Mouse (Mus musculus): Measurements from ENCODE around the gene Brca1. TPM values are rescaled to one million over a fixed set of nuclear protein-coding genes. Genes with fewer than 3 reads are reported as not detected.
A peak's percentile ranks its signal among the peaks of the same experiment; 100 is the strongest.
"Not testable (repeated sequence)": the region's sequence is repeated elsewhere in the genome, so short reads cannot be mapped to it uniquely, and the experiment has no call there.

Gene Brca1
- 1 to 10 TPM in 1 of 2 experiments, under 1 TPM in 1; 0.84 to 1.3 TPM for total RNA-seq (2021)
- polyA plus RNA-seq (2012; rRNA removed), result 0.11 and 0.20 TPM in 2 replicates
- long read RNA-seq, result 0 reads

GRCm38 (mm10) chr11:101551751-101552475 is at the start of gene Brca1, which contains the start of gene Nbr1:
Gene Brca1, minus strand, starts transcription at chr11:101551955.
Gene Nbr1, plus strand, starts transcription at chr11:101552149.
- DNase-seq, result peak; percentile 94

DNA sequence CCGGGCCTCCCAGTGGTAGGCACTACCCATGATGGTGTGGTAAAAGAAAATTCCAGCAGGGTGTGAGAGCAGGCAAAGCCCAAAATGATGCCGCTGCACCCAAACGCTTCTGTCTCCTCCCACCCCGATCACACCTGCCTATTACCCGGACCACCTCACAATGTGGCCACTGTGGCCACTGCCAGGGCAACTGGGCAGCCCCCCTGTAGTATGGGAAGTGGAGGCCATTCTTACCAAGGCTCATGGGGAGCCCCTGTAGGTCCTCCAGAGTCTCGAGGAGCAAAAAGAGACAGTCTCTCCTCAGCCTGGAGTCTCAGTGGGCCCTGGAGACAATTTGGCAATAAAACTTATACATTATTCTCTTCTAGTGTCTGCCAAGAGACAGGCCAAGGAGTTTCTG is 47.4 kb upstream of the Brca1 start, which contains the start of gene Gm11634:
Gene Gm11634 (minus strand): TSS at position 101 of the 400 bp plus-strand sequence.
- DNase-seq, result no peak

DNA sequence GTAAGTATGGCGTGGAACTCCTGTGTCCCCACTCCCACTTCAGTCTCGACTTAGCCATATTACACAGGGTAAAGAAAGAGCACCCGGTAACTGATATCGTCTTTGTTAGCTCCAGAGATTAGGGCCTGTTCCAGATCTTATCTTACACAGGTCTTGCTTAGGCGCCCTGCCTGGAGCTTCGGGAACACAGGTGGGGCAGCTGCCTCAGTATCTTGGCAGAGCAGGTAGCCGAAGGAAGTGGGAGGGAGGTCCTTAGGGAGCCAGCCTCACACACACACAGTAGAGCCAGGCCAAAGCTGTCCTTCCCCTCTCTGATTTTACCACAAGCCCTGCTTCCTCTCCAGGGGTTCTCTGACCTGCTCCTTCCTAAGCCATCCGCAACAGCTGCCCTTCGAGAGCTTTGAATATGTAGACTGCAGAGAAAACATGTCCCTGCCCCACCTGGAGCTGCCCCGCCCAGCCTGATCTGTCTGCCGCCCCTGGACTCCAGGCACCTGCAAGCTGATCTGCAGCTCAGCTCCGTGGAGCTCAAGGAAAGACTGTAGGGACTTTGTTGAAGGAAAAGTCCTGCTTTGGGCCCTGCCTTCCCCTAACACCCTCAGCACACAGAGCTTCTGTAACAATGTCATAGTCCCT is 38.4 kb upstream of the Brca1 start:
- no peak for DNase-seq

GRCm38 (mm10) chr11:101589444-101589843 is 37.7 kb upstream of the Brca1 start:
- peak; percentile 51 for DNase-seq

DNA sequence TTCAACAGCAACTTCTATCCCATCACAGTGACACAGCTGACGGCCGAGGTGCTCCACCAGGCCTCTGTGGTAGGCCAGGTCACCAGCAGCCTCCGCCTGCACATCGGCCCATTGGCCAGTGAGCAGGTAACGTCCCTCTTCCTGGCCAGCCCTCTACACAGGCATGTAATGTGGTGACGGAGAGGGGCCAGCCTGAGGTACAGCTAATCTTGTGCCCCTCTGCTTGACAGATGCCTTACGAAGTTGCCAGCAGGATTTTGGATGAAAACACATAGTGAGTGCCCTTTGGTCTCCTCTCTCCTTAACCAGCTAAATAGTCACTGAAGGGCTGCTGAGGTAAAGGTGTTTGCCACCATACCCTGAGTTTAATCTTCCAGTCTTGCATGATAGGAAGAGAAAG is 37.1 kb upstream of the Brca1 start:
- DNase-seq, result no peak

GRCm38 (mm10) chr11:101587676-101588075 is 35.9 kb upstream of the Brca1 start:
- no peak for DNase-seq

GRCm38 (mm10) chr11:101585805-101586204 is 34.0 kb upstream of the Brca1 start:
- DNase-seq, result no peak

- not testable (repeated sequence) for DNase-seq
These were observed 33.3 kb upstream of the Brca1 start for GRCm38 (mm10) chr11:101585031-101585430.

DNA sequence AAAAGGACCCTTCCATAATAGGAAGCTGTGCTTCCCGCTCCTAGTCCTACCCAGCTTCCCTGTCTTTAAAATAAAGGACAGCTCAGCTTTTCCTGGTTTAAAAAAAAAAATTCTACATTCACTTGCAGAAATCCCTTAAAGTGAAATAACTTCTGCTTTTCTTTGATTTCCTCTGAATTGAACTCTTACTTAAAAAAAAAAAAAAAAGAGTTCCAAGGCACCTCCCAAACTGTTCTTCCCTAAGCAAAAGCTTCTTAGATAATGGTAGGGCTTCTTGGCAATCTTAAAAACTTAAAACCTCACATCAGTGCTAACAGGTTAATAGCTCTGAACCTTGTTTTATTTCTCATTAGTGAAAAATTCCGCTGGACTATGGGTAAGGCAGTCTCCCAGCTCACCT is 31.4 kb upstream of the Brca1 start:
- DNase-seq, result no peak

DNA sequence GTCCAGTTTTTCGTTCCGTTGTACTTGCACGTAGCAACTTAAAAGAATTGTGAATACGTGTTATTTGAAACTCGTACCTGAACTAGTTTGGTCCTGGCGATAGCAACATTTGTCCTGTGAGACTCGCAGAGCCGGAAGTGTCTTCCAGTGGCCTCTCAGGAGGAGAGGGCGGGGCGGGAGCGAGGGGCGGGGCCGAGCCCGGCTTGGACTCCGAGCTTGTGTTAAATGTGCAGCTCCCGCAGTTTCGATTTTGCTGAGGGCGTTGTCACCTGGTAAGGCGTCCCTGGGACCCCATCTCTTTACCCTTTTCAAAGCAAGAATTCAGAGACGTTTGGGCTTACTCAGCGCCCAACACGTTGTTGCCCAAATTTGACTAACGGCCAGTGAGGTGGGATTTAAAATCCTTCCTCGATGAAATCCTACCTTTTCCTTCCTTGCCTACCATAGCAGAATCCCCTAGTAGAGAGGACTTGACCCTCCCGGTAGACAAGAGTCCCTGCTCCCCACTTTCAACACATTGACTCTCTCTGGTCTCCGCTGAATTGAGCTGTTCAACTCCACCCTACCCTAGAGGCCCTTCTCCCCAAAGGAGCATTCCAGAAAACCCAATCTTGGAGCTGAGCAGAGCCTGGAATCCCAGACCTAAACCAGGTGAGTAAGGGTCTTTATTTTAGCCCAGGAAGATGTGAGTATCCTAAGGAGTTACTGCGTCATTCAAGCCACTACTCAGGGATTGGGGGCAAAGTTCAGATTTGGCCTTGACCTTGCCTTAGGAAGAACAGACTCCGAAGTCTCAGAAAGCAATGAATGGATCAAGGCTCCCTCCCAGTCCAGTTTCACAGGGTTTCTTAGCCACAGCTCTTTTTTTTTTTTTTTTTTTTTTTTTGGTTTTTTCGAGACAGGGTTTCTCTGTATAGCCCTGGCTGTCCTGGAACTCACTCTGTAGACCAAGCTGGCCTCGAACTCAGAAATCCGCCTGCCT is 30.6 kb upstream of the Brca1 start, which contains the start of gene Tmem106a:
Gene Tmem106a (plus strand): TSS at position 189 of the 982 bp plus-strand sequence.
- peak; percentile 86 for DNase-seq

DNA sequence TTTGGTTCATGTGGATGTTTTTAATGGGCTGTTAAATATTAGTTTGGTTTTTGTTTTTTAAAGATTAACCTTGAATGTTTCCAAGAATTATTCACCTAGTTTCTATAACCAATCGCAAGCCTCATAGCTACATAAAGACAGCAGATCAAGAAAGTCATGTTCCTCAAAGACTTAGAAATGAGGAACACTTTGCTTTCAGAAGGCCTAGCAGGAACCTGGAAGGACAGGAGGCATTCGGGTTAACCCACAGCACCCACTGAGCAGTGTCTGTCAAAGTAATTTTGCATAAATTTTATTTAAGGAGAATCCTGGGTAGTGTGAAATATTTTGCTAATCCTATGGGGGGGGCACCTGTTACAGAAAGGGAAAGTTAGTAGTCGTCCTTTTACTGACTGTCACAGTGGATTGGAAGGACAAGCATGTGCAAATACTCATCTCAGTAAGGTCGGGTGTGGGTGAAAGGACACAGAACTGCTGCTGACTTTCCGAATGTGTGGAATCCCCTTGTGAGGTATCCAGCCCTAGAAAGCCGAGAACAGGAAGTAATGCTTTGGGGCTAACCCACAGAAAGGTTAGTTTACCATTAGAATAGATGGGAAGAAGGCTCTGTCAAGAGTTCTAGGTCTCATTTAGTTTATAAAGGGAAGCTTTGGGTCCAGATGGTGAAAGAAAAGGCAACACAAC is 29.5 kb upstream of the Brca1 start:
- DNase-seq, result no peak

GRCm38 (mm10) chr11:101576116-101576515 is 24.4 kb upstream of the Brca1 start:
- no peak for DNase-seq

GRCm38 (mm10) chr11:101568421-101568820 is 16.7 kb upstream of the Brca1 start:
- no peak for DNase-seq

GRCm38 (mm10) chr11:101562391-101562790 is 10.6 kb upstream of the Brca1 start:
- DNase-seq, result peak; percentile 35

DNA sequence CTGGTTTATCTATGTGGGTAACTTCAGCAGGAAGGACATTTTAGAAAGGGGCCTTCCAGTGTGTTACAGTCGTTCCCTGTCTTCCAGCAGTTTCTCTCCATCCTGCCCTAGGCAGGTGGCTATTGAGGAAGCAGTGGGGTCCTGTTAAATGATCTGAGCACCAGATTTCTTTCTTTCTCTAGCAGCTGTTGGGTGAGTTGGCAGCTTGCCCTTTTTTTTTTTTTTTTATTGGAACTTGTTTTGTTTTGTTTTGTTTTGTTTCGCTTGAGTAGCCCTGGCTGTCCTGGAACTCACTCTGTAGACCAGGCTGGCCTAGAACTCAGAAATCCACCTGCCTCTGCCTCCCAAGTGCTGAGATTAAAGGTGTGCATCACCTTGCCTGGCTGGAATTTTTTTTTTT is 5.2 kb upstream of the Brca1 start:
- DNase-seq, result no peak

DNA sequence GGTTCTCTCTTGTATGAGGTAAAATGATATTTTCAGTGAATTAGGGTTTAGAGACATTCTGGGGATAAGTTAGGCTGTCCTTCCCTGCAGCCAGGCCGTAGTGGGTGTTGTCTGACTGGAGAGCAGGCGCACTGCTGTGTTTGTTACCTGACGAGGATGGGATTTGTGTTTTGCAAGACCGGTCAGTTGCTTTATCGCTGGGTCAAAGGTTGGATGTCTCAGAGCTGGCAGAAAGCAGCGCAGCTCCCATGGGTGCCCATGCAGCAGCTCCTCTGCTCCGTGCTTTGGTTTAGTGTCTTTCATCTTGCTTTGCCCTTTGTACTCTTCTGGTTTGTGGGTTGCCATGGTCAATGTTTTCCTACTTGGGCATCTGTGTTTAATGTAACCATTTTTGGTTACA is 4.8 kb upstream of the Brca1 start:
- DNase-seq, result peak; percentile 41

DNA sequence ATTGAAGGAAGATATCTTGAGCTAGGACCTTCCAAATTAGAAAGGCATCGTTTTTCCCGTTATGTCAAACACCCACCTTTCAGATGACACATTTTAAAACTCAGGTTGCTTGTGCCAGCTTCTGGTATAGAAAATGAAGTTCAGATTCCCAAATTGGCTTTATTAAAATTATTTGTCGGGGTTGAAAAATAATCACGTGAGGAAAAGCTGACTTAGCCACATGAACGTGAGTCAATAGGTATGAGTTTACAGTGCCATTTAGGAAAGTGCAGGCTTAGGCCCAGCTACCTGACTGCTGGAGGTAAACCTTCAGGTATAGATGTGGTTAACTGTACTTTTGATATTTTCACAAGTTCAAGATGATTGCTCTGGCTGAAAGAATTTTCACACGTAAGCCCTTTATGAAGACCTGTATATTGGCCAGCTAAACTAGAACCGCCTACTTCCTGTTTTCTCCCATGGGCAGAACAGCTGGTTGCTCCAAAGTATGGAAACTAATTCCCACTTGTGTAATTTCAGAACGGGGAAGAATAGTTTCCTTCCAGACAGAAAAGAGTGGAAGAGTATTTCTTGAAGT is 1.7 kb upstream of the Brca1 start:
- no peak for DNase-seq

- DNase-seq, result peak; percentile 98
These were observed 933 bp upstream of the Brca1 start for GRCm38 (mm10) chr11:101552476-101553300.

DNA sequence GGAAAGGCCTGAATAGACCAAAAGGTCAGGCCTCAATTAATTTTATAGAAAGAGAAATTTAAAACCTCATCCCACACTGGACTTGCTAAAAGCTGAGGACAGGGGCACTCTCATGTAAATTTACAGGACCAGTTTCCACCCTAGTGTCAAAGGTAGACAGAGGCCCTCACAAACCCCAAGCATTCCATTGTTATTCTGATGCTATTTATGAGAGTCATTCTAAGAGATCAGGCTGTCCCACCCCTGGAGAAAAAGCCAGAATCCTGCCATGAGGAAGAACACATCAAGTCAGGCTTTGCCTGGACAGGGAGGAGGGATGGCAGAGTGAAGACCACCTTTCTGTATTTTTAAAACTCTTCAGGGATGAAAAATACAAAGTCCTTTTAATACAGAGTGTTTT is 3.2 kb downstream of the Brca1 start:
- DNase-seq, result no peak

- no peak for DNase-seq
These were observed 7.6 kb downstream of the Brca1 start for GRCm38 (mm10) chr11:101544132-101544531.
